Mouse (Mus musculus) ovary, postnatal 10 days (tissue): ENCODE measurements around the gene Eif2b1.
"Not testable (repeated sequence)": the region's sequence is repeated elsewhere in the genome, so short reads cannot be mapped to it uniquely, and the experiment has no call there.

Experiments
- DNase-seq: peaks from one replicate; pipeline ENCODE4 v3.0.0; 2022; ENCODE audit warnings: low spot score

The Eif2b1 gene

GRCm38 (mm10) chr5:124578633-124579317 lies at the start of gene Eif2b1, which contains the start of gene Gtf2h3:
Eif2b1 (minus strand) TSS chr5:124579131.
Gtf2h3 (plus strand) TSS chr5:124579140.
- peak; percentile 79 for DNase-seq

- DNase-seq: no peak
These were observed 45.4 kb upstream of the Eif2b1 start for GRCm38 (mm10) chr5:124624291-124624690.

GRCm38 (mm10) chr5:124622890-124623289 lies 44.0 kb upstream of the Eif2b1 start:
- DNase-seq: no peak

- DNase-seq: no peak
These were observed 42.4 kb upstream of the Eif2b1 start for GRCm38 (mm10) chr5:124621362-124621761.

- DNase-seq: no peak
These were observed 39.8 kb upstream of the Eif2b1 start for GRCm38 (mm10) chr5:124618711-124619110.

GRCm38 (mm10) chr5:124614709-124615108 lies 35.8 kb upstream of the Eif2b1 start:
- no peak for DNase-seq

- DNase-seq: no peak
These were observed 32.0 kb upstream of the Eif2b1 start for GRCm38 (mm10) chr5:124610965-124611364.

- no peak for DNase-seq
These were observed 26.2 kb upstream of the Eif2b1 start for GRCm38 (mm10) chr5:124605041-124605622.

GRCm38 (mm10) chr5:124604296-124604695 lies 25.4 kb upstream of the Eif2b1 start:
- no peak for DNase-seq

- DNase-seq: no peak
These were observed 23.4 kb upstream of the Eif2b1 start for GRCm38 (mm10) chr5:124602349-124602748.

GRCm38 (mm10) chr5:124599726-124600125 lies 20.8 kb upstream of the Eif2b1 start:
- not testable (repeated sequence) for DNase-seq

GRCm38 (mm10) chr5:124598224-124599174 lies 19.6 kb upstream of the Eif2b1 start:
- DNase-seq: peak; percentile 89

- DNase-seq: no peak
These were observed 13.8 kb upstream of the Eif2b1 start for GRCm38 (mm10) chr5:124592768-124593167.

GRCm38 (mm10) chr5:124582515-124582914 lies 3.6 kb upstream of the Eif2b1 start:
- no peak for DNase-seq

- no peak for DNase-seq
These were observed 3.5 kb downstream of the Eif2b1 start for GRCm38 (mm10) chr5:124575467-124575866.

GRCm38 (mm10) chr5:124571068-124571467 lies 7.9 kb downstream of the Eif2b1 start:
- no peak for DNase-seq

GRCm38 (mm10) chr5:124555145-124555544 lies 23.8 kb downstream of the Eif2b1 start:
- no peak for DNase-seq

- no peak for DNase-seq
These were observed 25.3 kb downstream of the Eif2b1 start for GRCm38 (mm10) chr5:124553607-124554006.

- DNase-seq: peak; percentile 68
These were observed 26.2 kb downstream of the Eif2b1 start, which contains the start of gene Ddx55 for GRCm38 (mm10) chr5:124552558-124553307. Ddx55 (plus strand) TSS chr5:124552864.

GRCm38 (mm10) chr5:124552094-124552472 lies 26.8 kb downstream of the Eif2b1 start:
- DNase-seq: no peak

GRCm38 (mm10) chr5:124551349-124552093 lies 27.4 kb downstream of the Eif2b1 start:
- DNase-seq: not testable (repeated sequence)
